In the genomic region with DNA sequence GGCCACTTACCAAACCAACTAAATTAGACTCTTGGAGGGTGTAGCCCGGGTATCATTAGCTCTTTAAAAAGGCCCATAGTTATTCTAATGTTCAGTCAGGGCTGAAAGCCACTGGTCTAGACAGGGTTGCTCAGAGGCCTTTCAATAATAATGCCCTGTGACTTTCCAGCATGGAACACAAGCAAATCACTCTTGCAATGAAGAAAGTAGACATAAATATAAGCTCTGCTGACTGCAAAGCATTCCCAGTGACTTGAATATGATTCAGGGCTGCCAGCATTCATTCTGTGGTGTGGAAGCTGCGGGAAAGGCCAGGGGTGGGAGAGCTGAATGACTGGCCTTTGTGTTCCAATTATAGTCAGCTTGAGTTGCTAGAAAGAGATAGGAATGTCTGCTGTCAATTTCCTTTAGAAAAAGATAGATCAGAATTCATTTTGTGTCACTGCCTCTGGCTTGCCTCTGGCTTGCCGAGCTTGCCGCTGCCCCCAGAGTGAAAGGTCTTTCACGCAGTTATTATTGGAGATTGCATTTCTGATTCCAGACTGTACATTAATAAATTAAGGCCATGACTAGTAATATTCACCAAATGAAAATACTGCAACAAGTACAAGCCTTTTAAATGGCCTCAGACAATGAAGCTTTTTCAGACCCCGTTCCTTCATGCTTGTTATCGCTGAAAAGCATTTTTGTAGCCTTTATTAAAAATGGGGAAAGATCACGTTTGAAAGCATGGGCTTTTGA, we compare ENCODE assay signal across 13 mouse cellular contexts. TPM values are rescaled to one million over a fixed set of nuclear protein-coding genes. Genes with fewer than 3 reads are reported as not detected.
DNase-seq lines count a peak whose midpoint lies in the region; ATAC-seq and TF ChIP-seq lines count a peak whose summit lies in the region.
"Had no signal": no experiment of that assay in that cellular context is flagged by ENCODE, and none has a peak within 500 bp of the region (broad histone marks: within the 10 kb centered on the region; RNA-seq: fewer than 3 reads in every experiment).

No protein-coding gene starts in this region.

- peak; percentile 20 for DNase-seq in embryonic facial prominence, embryonic 11.5 days (ENCODE audit: low spot score)
- DNase-seq in embryonic facial prominence, embryonic 10.5 days (ENCODE audit: low spot score): no peak
- DNase-seq in brain, embryonic 14.5 days (ENCODE audit: low read depth): peak; percentile 85
- no peak for DNase-seq in urinary bladder, adult 18-20 months (ENCODE audit: low spot score in 2 of 2)
- no peak for DNase-seq in adrenal gland, adult 18-20 months (ENCODE audit: low spot score in 2 of 2)
- no peak for DNase-seq in adrenal gland, postnatal 14 days
- DNase-seq: kidney, adult 11 months had no signal

- H3K36me3 ChIP-seq in embryonic facial prominence, embryonic 11.5 days (replicated peaks; ENCODE audit: control insufficient read depth, insufficient read depth, low read depth, low read length): no peaks in the 10 kb centered on the region
- H3K36me3 ChIP-seq in embryonic facial prominence, embryonic 10.5 days (replicated peaks): no peaks in the 10 kb centered on the region
- no peaks in the 10 kb centered on the region for H3K36me3 ChIP-seq in heart, embryonic 15.5 days
- no peaks in the 10 kb centered on the region for H3K36me3 ChIP-seq in midbrain, embryonic 15.5 days (replicated peaks)
- H3K36me3 ChIP-seq: liver, embryonic 15.5 days had no signal

- TF ChIP-seq CTCF in brain, embryonic 14.5 days (IDR thresholded peaks at IDR 0.05; ENCODE audit: borderline replicate concordance, extremely low read depth, insufficient read depth, insufficient read length): no peak

- H3K4me3 ChIP-seq in embryonic facial prominence, embryonic 11.5 days (ENCODE audit: low read depth, low read length): no peak overlapping the region
- no peak overlapping the region for H3K4me3 ChIP-seq in embryonic facial prominence, embryonic 10.5 days
- H3K4me3 ChIP-seq in heart, embryonic 15.5 days: no peak overlapping the region
- no peak overlapping the region for H3K4me3 ChIP-seq in midbrain, embryonic 15.5 days
- H3K4me3 ChIP-seq: liver, embryonic 15.5 days; myocyte had no signal

- H3K9me3 ChIP-seq in embryonic facial prominence, embryonic 11.5 days (replicated peaks; ENCODE audit: control insufficient read depth, low read length): no peaks in the 10 kb centered on the region
- no peaks in the 10 kb centered on the region for H3K9me3 ChIP-seq in embryonic facial prominence, embryonic 10.5 days
- no peaks in the 10 kb centered on the region for H3K9me3 ChIP-seq in heart, embryonic 15.5 days (replicated peaks)
- H3K9me3 ChIP-seq in midbrain, embryonic 15.5 days: no peaks in the 10 kb centered on the region
- H3K9me3 ChIP-seq: liver, embryonic 15.5 days had no signal

- no peak overlapping the region for H3K27ac ChIP-seq in embryonic facial prominence, embryonic 11.5 days (replicated peaks; ENCODE audit: low read depth, low read length)
- H3K27ac ChIP-seq in embryonic facial prominence, embryonic 10.5 days (replicated peaks): no peak overlapping the region
- H3K27ac ChIP-seq in heart, embryonic 15.5 days: peak overlapping the region; percentile 68
- peak overlapping the region; percentile 64 for H3K27ac ChIP-seq in midbrain, embryonic 15.5 days
- H3K27ac ChIP-seq: liver, embryonic 15.5 days had no signal

- 46% methylated on average over 8 of the region's 8 CpGs for WGBS in embryonic facial prominence, embryonic 11.5 days
- 42% methylated on average over 8 of the region's 8 CpGs for WGBS in embryonic facial prominence, embryonic 10.5 days
- WGBS in heart, embryonic 15.5 days: 49% methylated on average over 8 of the region's 8 CpGs
- WGBS in midbrain, embryonic 15.5 days: 7% methylated on average over 8 of the region's 8 CpGs

- TF ChIP-seq POLR2A in brain, embryonic 14.5 days (IDR thresholded peaks at IDR 0.05; ENCODE audit: borderline replicate concordance, extremely low read depth, insufficient read depth, insufficient read length, poor library complexity, severe bottlenecking): no peak

- peak; percentile 67 for ATAC-seq in embryonic facial prominence, embryonic 11.5 days (replicated peaks; ENCODE audit: insufficient number of reproducible peaks, low FRiP score, low TSS enrichment, low read depth)
- 0 out of 2 replicates have a peak, but pooled peaks have one; percentile 50 for ATAC-seq in heart, embryonic 15.5 days (replicated peaks; ENCODE audit: insufficient number of reproducible peaks, insufficient read depth, low FRiP score, low read depth)
- peak; percentile 86 for ATAC-seq in midbrain, embryonic 15.5 days (replicated peaks)

- H3K27me3 ChIP-seq in embryonic facial prominence, embryonic 11.5 days (ENCODE audit: control insufficient read depth, insufficient read depth, low read length): no peaks in the 10 kb centered on the region
- H3K27me3 ChIP-seq in embryonic facial prominence, embryonic 10.5 days (replicated peaks; ENCODE audit: low read depth, poor library complexity, severe bottlenecking): no peaks in the 10 kb centered on the region
- H3K27me3 ChIP-seq in heart, embryonic 15.5 days: no peaks in the 10 kb centered on the region
- H3K27me3 ChIP-seq in midbrain, embryonic 15.5 days (replicated peaks): no peaks in the 10 kb centered on the region
- H3K27me3 ChIP-seq: liver, embryonic 15.5 days had no signal

- H3K4me1 ChIP-seq in embryonic facial prominence, embryonic 11.5 days (ENCODE audit: control insufficient read depth, insufficient read depth, low read length): no peaks in the 10 kb centered on the region
- peaks cover 24% of the 10 kb centered on the region for H3K4me1 ChIP-seq in embryonic facial prominence, embryonic 10.5 days
- peaks cover 33% of the 10 kb centered on the region for H3K4me1 ChIP-seq in heart, embryonic 15.5 days (replicated peaks)
- peaks cover 18% of the 10 kb centered on the region for H3K4me1 ChIP-seq in midbrain, embryonic 15.5 days

- no peak overlapping the region for H3K9ac ChIP-seq in embryonic facial prominence, embryonic 11.5 days (replicated peaks; ENCODE audit: low read length)
- no peak overlapping the region for H3K9ac ChIP-seq in heart, embryonic 15.5 days
- H3K9ac ChIP-seq in midbrain, embryonic 15.5 days: no peak overlapping the region
- H3K9ac ChIP-seq: liver, embryonic 15.5 days had no signal

- H3K4me2 ChIP-seq in embryonic facial prominence, embryonic 11.5 days (ENCODE audit: low read depth, low read length): no peak overlapping the region
- H3K4me2 ChIP-seq in heart, embryonic 15.5 days: no peak overlapping the region
- H3K4me2 ChIP-seq in midbrain, embryonic 15.5 days: no peak overlapping the region
- H3K4me2 ChIP-seq: liver, embryonic 15.5 days had no signal

RNA-seq across cellular contexts. Expression of gene Ctla4, which starts 35.6 kb away (rescaled TPM):
- not detected in 2 replicates for polyA plus RNA-seq in embryonic facial prominence, embryonic 11.5 days (2014; fragmentation: Nextera tagmentation; extraction: Ambion mirVana)
- polyA plus RNA-seq in embryonic facial prominence, embryonic 10.5 days (2016; fragmentation: Nextera tagmentation; extraction: Ambion mirVana): not detected in 2 replicates
- 0.06 TPM in 1 of 2 replicates, not detected in the other for polyA plus RNA-seq in brain, embryonic 14.5 days (2012; rRNA removed)
- 0.20 and 3.1 TPM in 2 replicates for polyA plus RNA-seq in heart, embryonic 15.5 days (2015; fragmentation: Nextera tagmentation; extraction: Ambion mirVana)
- polyA plus RNA-seq in midbrain, embryonic 15.5 days (2015; fragmentation: Nextera tagmentation; extraction: Ambion mirVana): not detected in 2 replicates
- total RNA-seq in adrenal gland, adult 18-20 months (2021): not detected
- 0.52 and 1.1 TPM in 2 replicates for total RNA-seq in adrenal gland, postnatal 14 days (2021)
- polyA plus RNA-seq: cerebellum, adult 2 months; frontal cortex, adult 2 months; liver, embryonic 15.5 days; myocyte had no signal

Comparison
In these comparisons a context has a peak if more than half of its experiments do, and no peak if none do; other contexts are left out.
1. DNase-seq: peak in embryonic facial prominence, embryonic 11.5 days (single experiment) and brain, embryonic 14.5 days (single experiment); none in embryonic facial prominence, embryonic 10.5 days (single experiment), urinary bladder, adult 18-20 months (0 of 2), adrenal gland, adult 18-20 months (0 of 2) and adrenal gland, postnatal 14 days (single experiment).
2. H3K27ac ChIP-seq: peak in heart, embryonic 15.5 days (single experiment) and midbrain, embryonic 15.5 days (single experiment); none in embryonic facial prominence, embryonic 11.5 days (single experiment) and embryonic facial prominence, embryonic 10.5 days (single experiment).
3. Peak in every context shown above with its lines, with median percentiles within 50 percentile points of each other: ATAC-seq.